Mouse (Mus musculus): ENCODE measurements around the gene Tubg1.

Tubg1 gene

DNA sequence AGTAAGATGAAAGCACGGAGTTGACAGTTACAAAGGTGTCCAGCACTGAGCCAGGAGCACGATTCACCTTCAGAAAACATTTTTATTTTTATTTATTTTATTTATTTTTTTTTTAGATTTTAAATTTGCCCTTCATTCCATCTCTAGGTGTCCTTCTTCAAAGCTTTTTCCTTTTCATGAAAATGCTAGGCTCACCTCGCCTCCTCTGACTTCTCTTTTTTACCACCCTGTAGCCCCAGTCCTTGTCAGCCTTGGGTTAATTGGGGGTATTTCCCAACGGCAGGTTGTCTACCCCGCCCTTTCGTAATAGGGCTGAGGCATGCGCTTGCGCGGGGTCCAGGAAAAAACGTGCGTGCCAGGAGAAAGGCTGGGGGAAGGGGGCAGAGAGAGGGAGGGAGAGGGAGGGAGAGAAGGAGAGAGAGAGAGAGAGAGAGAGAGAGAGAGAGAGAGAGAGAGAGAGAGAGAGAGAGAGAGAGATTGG, 55.9 kb downstream of the Tubg1 start:
- intact Hi-C loops (cut with DNase I) = loop anchor here (5.0 kb wide), 1 partner anchor 78 kb away; the partner anchor contains the start of gene Psmc3ip

Small RNAs within 50 kb of the gene (microRNA-seq; reads per million reads assigned to microRNA genes)
- gene Gm27626 = 0 reads per million in 2 experiments

All from adrenal gland (tissue).